Mouse (Mus musculus) layer of hippocampus, postnatal 25 days (tissue): ENCODE measurements at regions not wholly inside any gene's neighbourhood (a gene's known extent, or its start where the extent isn't known, plus 50 kb on each side); places are given as distances from the start of the nearest gene placed in this dataset.
A peak's percentile ranks its signal among the peaks of the same experiment; 100 is the strongest.

Source experiments
- DNase-seq, 2 experiments: peaks; one replicate each; pipeline ENCODE4 v3.0.0; 2022; ENCODE audit warnings: mixed read lengths in 2 of 2, low spot score in 1 of 2; ENCODE audit errors: extremely low spot score in 1 of 2

GRCm38 (mm10) chr1:57032407-57032806 is 54.0 kb upstream of the Satb2 start:
- no peak for DNase-seq

DNA sequence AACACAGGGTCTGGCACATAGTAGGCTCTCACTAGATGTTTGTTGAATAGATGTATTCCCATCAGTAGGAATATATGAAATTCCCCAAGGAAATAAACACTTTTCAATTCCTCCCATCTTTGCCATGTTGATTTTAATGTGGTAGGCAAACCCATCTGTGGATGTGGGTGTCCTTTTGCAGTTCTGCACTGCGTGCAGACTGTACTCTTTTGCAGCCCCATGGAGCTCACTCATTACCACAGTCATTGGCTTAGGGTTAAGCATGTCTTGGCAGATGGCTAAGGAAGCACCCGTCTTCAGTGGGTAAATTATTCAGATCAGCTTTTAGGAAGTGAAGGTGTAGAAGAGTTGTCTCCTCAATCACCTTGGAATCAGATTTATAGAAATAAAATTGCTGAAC is 54.8 kb upstream of the Satb2 start:
- no peak for DNase-seq

DNA sequence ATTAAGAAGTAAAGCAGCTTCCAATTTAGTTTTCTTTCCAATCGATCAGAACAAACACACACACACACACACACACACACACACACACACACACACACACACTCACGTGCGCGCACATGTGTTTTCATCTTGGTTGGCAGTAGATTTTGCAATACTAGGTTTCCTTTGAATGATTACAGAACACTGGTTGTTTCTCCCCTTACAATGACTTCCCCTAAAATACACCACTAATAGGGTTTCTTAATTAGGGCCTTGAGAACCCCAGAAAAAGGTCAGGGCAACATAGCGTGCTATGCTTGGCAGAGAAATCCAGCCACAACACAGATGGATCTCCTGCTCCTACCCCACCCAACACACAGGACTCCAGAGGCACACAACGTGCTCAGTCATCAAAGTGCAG is 56.0 kb upstream of the Satb2 start:
- DNase-seq = no peak

DNA sequence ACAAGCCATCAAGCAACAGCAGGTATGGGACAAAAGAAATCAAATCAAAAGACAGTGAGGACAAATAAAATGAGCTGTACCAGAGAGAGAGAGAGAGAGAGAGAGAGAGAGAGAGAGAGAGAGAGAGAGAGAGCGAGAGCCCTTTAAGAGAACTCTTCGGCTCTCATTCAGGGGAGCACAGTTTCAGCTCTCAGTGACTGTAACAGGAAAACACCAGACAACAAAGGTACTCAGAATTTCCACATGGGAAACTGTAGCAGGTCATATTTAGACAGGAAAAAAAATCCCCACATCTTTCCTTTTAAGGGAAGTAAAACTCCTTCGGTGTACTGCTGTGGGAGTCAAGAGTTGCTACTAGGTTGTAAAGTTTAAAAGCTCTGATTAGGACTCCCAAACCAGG is 57.9 kb upstream of the Satb2 start:
- no peak for DNase-seq

DNA sequence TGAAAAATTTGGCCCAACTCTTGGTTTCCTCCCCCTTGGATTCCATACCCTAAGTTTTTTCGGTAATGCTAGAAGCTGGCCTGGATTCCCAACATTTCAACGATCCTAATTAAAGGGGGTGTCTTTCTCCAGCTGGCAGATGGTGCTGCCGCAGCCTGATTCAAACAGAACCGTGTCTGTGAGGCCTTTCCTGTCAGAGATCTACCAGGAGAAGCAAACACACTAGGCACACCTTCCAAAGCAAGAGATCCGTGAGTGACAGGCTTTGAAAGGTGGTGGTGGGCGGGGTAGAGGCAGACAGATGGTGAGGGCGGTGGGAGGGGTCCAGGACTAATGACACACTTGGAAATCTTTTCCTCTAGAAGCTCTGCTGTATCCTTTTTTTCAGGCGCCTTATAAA is 61.8 kb upstream of the Satb2 start:
- peak in 1 of 2 experiments; percentile 3 for DNase-seq

- DNase-seq = no peak
Observed at GRCm38 (mm10) chr1:57041578-57041977, 63.1 kb upstream of the Satb2 start.

DNA sequence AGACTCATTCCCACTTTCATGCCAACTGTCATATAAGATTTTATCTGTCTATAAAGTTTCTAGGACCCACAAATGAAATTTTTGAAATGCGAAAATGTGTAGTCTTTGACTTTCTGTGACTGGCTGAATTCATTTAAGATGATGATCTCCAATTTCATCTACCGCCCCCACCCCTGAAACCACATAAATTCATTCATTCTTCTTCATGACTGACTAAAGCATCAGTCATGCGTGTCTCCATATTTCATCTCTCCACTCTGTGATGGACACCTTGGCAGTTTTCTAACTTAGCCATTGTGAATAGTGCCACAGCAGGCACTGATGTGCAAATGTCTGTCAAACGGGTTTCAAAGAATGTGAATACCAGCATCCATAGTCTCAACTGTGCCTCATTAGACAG is 75.4 kb upstream of the Satb2 start:
- no peak for DNase-seq

- DNase-seq = no peak
Observed at GRCm38 (mm10) chr1:57055976-57056375, 77.5 kb upstream of the Satb2 start.

DNA sequence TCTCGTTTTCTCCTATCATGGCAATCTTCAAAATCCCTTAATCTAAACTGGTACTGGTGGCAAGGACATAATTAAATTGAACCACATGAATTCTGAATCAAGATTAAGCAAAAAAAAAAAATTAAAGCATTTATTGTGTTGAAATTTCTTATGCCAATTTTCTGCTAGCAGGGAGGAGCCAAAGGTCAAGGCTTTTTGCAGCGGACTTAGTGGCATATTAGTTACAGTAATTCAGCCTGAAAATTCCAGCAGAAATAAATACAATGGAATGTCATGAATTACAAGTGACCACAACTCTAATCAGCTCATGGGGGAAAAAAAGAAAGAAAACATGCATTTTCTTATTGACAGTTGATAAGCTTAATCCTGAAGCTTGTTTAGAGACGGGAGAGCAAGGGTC is 80.8 kb upstream of the Satb2 start:
- DNase-seq = no peak

- DNase-seq = no peak
Observed at GRCm38 (mm10) chr1:57075221-57075620, 96.8 kb upstream of the Satb2 start.

- DNase-seq = no peak
Observed at GRCm38 (mm10) chr1:57076696-57077095, 98.2 kb upstream of the Satb2 start.

DNA sequence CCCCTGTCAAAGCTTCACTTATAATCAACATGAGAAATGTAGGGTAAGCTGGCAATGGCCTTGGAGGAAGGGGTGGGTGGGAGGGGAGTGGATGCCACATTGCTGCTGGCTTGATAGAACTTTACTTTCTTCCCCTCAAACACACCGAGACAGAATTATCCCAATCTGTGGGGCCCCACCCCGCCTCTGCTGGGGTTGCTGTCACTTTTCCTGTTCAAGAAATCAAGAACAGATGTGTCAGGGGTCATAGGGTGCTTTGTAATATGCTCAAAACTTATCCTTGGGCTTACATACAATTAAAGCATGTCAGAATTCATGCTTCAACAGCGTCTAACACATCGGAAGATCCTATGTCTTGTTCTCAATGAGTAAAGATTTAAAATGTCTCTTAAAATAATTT is 101.9 kb upstream of the Satb2 start:
- DNase-seq = no peak

DNA sequence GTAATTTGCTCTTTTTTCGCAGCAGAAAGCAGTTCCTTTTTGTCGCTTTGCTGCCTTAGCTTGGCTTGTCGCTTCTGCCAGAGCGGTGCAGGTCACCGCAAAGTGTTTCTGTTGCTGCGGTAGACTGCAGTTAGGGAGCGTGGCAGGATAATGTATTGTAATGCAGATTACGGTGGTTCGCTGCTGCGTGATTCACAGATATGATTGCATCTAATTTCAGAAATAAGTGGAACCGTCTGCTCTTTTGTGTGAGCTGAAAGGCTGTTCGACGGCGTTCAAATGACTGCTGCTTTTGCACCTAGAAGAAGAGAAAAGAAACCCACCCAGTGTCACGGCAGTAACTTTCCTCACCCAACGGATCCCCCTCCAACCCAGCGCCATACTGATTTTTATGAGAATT is 104.7 kb upstream of the Satb2 start:
- no peak for DNase-seq

GRCm38 (mm10) chr1:57083540-57084083 is 105.2 kb upstream of the Satb2 start:
- DNase-seq = no peak

DNA sequence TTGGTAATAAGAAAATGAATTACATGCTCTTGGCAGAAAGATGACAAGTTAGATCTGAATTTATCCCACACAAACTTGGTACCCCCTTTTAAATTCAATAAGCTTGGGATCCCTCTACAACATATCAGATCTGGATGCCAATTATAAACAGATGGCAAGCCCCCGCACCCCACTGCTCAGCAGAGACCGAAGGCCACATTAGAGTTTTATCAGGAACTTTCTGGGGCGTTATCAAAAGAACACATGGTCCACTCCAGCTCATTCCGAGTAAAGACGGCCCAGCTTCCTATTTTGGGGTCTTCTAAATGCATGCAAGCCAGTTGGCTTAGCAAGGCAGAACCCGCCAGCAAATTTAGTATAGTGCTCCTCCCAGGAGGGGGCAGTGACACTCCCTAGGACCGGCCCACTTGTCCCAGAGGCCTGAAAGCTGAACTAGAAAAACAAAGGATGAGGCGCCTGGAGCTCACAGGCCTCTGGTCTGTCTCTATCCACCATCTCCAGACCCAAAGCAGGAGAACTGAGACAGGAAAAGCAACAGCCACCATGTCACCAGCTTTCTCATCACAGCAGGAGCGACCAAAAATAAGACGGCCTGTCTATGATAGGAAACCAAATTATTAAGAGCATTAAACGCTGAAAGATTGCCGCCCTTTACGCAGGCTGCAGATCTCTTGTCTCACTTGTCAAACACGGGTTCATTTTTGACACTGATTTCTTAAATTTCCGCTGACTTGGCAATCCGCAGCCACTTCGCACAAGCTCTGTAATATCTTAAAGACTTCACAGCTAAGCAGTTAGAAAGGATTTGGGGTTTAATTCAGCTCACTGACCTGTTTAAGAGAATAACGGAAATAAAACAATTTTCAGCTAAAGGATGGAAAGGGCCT is 117.2 kb upstream of the Satb2 start:
- peak in 1 of 2 experiments; percentile 13 for DNase-seq

DNA sequence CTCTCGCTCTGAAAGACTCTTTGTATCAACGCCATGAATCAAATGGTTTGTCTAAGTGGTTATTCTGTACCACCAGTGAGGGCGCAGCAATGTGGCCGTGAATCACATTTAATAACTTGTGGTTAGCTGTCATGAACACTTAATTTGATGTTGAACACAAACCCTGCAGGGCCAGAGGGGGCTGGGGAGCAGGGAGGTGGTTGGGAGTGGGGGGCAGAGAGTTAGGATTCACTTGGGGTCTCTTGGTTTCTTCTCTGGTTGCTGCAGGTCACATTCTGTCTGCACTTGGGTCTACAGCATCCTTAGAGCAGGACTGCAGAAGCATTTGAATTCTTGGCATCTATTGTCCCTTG is 117.8 kb upstream of the Satb2 start:
- no peak for DNase-seq

DNA sequence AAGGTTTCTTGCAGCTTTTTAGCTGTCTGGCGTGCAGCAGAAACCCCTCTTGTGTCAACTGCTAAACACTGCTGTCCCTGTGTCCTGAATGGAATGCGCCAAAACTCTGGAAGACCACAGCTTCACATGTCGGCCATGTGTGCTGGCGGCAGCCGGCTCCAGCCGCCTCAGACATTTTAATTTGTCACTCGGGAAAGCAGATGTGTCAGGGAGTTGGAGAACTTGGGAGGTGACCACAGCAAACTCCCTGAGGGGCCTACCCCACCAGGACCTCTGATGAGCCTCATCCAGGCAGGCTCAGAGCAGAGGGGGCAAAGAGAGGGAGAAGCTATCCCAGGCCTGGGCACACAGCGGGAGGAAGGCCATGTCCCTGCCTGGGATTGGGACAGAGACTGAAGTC is 118.3 kb upstream of the Satb2 start:
- DNase-seq = no peak

DNA sequence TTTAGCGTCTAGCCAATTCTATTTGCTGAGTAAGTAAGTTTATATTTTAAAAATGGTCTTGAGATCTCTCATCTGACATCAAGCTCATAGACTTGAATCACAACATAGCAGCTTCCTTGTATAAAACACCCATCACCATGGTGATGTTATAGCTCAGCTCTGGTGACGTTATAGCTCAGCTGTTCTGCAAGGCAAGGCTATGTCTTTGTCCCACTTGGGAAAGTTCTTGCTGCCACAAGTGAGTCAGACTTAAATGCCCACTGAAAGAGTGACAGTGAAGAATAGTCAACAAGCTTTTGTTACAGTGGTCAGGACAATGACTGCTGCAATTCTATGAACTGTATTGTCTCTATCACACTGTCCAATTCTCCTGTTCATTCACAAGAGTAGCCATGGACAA is 122.2 kb upstream of the Satb2 start:
- no peak for DNase-seq

DNA sequence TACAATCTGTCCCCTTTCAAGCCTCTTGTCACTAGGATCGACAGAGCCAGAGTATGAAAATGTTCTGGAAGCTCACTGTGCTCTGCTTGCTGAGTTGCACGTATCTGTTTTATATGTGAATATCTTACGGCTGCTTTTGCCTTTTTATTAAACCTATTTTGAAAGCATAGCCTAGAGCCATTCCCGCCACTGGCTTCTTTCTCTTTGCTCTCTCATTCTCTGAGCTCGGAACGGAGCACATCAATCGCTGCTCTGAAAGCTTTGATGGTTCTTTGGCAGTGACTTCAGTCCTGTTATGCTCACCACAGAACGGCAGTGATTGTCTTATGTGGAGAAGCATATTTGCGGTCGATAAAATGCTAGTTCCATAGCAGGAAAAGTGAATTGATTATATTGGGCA is 128.9 kb upstream of the Satb2 start:
- DNase-seq = no peak

DNA sequence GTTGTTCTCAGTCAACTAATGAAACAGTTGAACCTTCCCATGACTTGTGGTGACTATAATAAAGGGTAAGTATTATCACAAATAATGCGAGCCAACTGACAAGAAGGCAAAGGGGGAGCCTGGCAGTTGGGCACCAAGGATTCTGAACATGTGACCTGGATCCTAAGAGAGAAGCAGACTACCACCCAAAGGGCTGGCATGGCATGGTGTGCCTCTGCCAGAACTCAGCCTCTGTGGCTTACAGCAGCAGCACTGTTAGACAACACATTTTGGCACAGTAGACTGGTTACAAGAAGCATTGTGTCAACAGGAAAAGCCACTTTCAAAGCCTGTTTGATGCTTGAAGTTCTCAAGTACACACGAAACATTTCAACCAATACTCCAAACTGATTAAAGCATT is 142.2 kb upstream of the Satb2 start:
- DNase-seq = no peak

- DNase-seq = no peak
Observed at GRCm38 (mm10) chr1:57144181-57144580, 165.7 kb upstream of the Satb2 start.

GRCm38 (mm10) chr1:57155869-57156268 is 177.4 kb upstream of the Satb2 start:
- no peak for DNase-seq
